Mouse (Mus musculus): Measurements from ENCODE around the gene Rassf3. TPM values are rescaled to one million over a fixed set of nuclear protein-coding genes. Genes with fewer than 3 reads are reported as not detected.

Gene Rassf3
- total RNA-seq, 2 experiments from 2014 or later = 39.2 to 44.8 TPM

DNA sequence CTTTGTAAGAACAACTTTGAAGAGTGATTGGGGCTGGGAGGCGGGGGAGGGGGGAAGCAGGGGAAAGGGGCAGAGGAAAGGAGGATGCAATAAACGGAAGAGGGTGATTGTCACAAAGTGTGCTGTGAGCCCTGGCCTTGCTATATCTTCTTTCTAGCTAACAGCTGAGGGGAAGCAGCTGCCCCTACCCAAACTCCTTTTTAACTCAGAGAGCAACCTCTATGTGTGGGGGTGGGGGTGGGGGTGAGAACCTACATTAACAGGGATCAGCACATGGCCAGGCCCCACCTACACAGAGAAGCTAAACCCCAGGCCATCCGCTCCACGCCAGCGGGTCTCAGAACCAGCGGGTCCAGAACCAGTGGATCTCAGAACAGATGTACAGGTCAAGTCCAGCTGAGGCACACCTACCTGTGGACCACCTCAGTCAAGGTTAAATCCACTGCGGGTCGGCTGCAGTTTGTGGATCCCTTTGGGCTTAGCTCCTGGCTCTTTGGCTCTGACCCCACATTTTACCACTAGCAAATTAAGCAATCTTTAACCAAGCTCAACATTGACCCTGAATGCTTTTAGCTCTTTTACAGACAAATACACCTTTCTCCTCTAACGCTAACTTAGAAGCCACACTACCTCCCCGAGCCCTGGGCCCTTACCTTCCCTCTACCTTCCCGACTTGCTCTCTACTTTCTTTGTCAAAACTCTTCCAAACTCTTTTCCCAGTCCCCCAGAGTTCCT lies 64.3 kb downstream of the Rassf3 start:
- no peak for DNase-seq (ENCODE audit: low spot score in 2 of 2)

- DNase-seq (ENCODE audit: low spot score in 2 of 2) = no peak
Observed at GRCm38 (mm10) chr10:121409717-121410116, 66.4 kb downstream of the Rassf3 start.

- no peak for DNase-seq (ENCODE audit: low spot score in 2 of 2)
Observed at GRCm38 (mm10) chr10:121403946-121404345, 72.2 kb downstream of the Rassf3 start.

- DNase-seq (ENCODE audit: low spot score in 2 of 2) = no peak
Observed at GRCm38 (mm10) chr10:121403104-121403503, 73.0 kb downstream of the Rassf3 start.

DNA sequence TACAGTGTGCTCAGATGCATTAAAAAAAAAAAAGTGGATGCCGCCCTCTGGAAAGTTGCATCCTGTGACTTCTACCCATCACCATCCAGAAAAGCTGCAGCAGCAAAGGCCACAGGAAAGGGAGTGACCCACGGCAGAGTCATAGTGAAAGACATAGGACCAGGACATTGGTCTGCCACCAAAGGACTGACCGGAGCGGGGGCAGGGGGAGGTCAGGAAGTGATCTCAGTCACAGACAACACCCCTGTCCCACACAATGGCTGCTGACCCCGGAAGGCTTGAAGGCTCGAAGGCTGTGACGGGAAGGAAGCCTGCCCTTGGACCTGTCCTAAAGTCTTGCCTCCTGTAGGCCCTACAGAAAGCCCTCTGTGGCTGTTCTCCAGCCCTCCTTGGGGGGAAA lies 75.1 kb downstream of the Rassf3 start:
- no peak for DNase-seq (ENCODE audit: low spot score in 2 of 2)

GRCm38 (mm10) chr10:121398599-121398998 lies 77.5 kb downstream of the Rassf3 start:
- no peak for DNase-seq (ENCODE audit: low spot score in 2 of 2)

- DNase-seq (ENCODE audit: low spot score in 2 of 2) = no peak
Observed at GRCm38 (mm10) chr10:121395542-121396176, 80.5 kb downstream of the Rassf3 start.

DNA sequence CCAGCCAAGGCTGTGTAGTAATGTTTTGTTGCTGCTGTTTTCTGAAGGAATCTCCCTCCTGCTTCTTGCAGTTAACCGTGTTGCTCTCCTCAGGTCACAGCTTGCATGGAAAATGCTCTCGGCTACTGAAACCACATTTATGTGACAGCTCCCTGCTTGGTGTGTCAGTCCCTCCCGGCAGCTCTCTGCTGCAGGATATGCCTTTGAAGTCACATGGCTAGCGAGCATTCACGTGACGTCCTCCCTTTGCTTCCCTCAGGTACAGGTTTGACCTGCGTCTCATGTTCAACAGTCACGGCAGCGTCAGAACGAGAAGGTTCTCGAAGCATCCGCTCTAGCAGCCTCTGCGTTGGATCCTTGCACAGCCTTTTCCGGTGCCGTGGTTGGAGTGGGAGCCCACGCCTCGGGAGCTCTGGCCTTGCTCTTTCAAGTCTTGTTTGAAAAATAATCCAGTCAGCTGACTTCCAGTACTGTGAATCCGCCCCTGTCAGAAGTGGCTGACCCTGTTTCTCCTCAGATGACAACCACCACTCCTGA lies 81.3 kb downstream of the Rassf3 start:
- DNase-seq (ENCODE audit: low spot score in 2 of 2) = peak in 1 of 2 experiments; percentile 31

GRCm38 (mm10) chr10:121394270-121394669 lies 81.9 kb downstream of the Rassf3 start:
- DNase-seq (ENCODE audit: low spot score in 2 of 2) = no peak

DNA sequence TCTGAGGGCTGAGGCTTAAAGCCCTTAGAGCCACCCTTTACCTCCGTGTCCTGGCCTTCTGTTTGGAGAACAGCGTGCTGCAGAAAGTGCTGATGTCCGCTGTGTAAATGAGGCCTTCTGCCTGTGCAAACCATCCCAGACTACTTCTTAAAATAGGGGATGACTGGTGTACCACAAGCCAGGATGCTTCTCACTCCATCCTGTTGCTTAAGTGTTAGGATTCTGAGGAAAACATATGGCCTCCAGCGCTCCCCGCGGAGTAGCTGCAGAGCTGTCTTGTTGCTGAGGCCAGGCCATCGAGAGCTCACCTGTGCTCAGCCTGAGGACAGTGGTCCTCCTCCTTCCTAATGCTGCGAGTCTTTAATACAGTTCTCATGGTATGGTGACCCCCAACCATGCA lies 84.2 kb downstream of the Rassf3 start:
- no peak for DNase-seq (ENCODE audit: low spot score in 2 of 2)

GRCm38 (mm10) chr10:121390602-121391001 lies 85.5 kb downstream of the Rassf3 start:
- DNase-seq (ENCODE audit: low spot score in 2 of 2) = no peak

- no peak for DNase-seq (ENCODE audit: low spot score in 2 of 2)
Observed at GRCm38 (mm10) chr10:121386347-121386746, 89.8 kb downstream of the Rassf3 start.

DNA sequence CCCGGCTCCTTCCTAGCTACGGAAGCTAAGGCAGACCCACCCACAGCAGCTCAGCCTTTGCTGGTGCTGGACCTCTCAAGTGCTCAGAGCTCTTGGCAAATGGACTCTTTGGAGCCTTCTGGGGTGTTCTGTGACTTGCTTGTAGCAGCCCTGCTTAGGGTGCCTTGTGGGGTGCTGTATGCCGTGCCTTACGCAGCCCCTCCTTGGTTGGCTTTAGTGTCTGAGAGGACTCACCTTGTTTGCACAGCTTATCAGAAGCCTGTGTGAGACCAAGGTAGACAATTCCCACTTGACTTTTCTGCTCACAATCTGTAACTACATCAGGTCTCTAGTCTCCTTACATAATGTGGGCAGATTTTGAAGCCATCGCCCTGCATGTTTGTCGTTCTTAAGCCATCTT lies 90.5 kb downstream of the Rassf3 start:
- no peak for DNase-seq (ENCODE audit: low spot score in 2 of 2)

- DNase-seq (ENCODE audit: low spot score in 2 of 2) = no peak
Observed at GRCm38 (mm10) chr10:121384710-121385109, 91.4 kb downstream of the Rassf3 start.

DNA sequence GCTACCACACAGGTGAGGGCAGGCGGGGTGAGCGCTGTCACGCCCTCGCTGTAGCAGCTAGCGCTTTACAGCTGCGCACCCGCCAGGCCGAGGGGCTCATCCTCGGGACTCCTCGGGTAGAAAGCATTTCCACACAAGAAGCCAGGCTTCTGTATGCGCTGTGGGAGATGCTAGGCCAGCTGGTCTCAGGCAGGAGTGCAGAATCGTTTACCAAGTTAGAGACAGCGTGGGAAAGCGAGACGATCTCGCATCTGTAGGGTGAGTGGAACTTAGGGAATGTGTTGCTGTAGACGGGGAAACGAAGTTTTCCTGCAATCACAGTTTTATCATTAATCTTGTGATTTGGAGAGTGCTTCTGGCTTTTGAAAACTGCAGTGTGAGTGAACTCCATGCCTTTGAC lies 94.9 kb downstream of the Rassf3 start:
- DNase-seq (ENCODE audit: low spot score in 2 of 2) = no peak

DNA sequence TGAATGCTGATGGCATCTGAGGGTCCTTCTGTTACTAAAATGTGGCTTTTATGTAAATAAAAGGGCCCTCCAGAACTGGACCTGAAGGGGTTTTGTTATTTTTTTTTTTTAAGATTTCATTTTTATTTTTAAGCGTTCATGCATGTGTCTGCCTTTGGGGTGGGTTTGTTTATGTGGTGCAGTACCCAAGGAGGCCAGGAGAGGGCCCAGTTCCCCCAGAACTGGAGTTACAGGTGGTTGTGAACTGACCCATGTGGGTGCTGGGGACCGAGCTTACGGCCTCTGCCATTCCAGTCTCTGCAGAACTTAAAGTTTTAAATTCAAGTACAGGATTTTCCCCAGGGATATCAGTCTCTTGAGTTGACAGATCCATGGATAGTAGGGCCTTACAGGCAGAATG lies 96.8 kb downstream of the Rassf3 start:
- DNase-seq (ENCODE audit: low spot score in 2 of 2) = no peak

DNA sequence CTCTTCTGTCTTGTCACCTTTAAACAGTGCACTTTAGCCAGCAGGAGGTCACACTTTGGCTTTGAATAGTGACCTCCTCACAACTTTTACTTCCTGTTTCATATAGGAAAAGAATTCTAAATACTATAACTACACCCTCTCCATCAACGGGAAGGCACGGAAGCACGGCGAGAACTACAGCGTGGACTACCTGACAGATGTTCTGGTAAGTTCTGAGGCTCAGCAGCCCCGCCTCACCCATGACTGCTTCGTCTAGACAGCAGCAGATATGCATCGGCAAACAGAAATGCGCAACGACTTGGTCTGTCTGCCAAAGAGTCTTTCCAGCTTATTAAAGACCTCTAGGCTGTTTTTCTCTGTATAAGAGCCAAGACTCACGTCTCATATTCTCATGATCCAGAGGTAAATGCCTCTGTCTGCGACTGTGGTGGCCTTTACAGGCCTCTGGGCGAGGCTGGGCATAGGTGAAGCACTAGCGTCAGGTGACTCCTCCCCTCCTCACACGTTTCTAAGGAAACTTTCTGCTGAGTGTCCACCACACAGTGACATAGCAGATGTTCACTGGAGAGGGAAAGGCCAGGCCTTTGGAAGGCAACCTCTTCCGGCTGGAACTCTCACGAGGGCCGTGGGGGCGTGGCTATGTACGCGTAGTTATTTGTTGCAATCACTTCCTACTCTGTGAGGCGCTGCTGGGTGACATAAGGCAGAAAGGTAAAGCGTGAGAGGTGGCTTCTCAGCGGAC lies 99.4 kb downstream of the Rassf3 start:
- no peak for DNase-seq (ENCODE audit: low spot score in 2 of 2)

DNA sequence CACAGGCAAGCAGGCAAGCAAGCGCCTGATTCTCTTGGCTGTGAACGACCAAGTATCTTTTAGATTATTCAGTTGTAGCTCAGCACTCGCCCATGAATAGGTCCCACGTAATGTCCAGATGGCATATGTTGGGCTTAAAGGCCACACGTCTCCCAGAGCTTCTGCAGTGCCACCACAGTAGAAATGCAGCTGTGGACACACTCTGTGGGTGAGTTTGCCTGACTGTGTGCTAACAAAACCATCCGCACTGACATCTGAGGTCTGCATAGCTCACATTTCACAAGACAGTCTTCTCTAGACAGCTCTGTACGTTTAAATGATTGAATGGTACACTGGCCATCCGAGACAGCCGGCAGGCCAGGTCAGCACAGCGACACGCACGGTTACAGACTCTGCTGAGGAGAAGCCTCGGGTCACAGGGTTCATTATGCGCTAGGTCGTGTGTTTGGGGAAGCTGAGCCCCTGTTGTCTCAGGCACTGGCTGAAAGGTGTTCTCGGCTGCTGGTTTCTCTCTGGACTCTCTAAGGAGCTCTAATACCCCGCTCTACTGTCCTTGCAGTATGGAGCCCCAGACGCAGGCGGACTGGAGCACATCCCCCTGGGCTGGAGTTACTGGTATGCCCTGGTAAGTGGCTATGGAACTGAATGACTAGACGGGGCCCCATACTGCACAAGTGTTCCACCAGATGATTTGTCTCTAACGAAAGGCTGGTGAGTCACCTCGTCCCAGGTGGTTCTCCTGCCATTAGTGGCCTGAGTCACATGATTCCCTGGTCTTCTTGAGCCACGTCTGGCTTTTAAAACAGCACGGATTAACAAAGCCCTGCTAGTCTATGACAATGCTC lies 100.3 kb downstream of the Rassf3 start:
- DNase-seq (ENCODE audit: low spot score in 2 of 2) = no peak

GRCm38 (mm10) chr10:121374693-121375620 lies 101.2 kb downstream of the Rassf3 start:
- DNase-seq (ENCODE audit: low spot score in 2 of 2) = no peak

DNA sequence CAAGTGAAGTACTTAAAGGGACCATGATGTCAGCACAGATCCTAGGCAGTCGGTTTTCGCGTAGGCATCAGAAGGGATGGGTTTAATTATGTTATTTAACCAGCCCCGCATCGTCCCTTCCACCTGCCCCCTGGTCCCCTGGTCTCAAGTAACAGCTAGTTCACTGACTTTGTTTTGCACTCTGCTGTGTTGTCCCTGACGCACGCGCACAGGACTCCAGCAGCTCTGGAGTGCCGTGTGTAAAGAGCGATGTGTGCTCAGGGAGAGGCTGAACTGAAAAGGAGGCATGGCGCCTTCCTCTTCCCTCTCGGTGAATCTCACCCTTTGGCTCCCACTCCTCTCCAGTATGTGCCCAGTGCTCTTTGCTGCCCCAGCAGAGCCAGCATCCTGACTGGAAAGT lies 102.1 kb downstream of the Rassf3 start:
- DNase-seq (ENCODE audit: low spot score in 2 of 2) = no peak

All from adrenal gland, adult 18-20 months (tissue).